Mouse (Mus musculus) yolk sac, embryonic 10.5 days (tissue): ENCODE measurements at regions not wholly inside any gene's neighbourhood (a gene's known extent, or its start where the extent isn't known, plus 50 kb on each side); places are given as distances from the start of the nearest gene placed in this dataset.

Experiments used
- DNase-seq: peaks from one replicate; pipeline ENCODE4 v3.0.0-alpha.2; 2017; ENCODE audit warnings: low spot score

GRCm38 (mm10) chr13:53902831-53903230 is 152.7 kb downstream of the Drd1 start:
- DNase-seq = no peak

- no peak for DNase-seq
These were observed 155.0 kb downstream of the Drd1 start for GRCm38 (mm10) chr13:53900406-53901025.

GRCm38 (mm10) chr13:53898351-53898750 is 157.2 kb downstream of the Drd1 start:
- no peak for DNase-seq

- no peak for DNase-seq
These were observed 158.3 kb downstream of the Drd1 start for GRCm38 (mm10) chr13:53897176-53897575.

GRCm38 (mm10) chr13:53888411-53888810 is 167.1 kb downstream of the Drd1 start:
- DNase-seq = no peak

- DNase-seq = no peak
These were observed 169.7 kb downstream of the Drd1 start for GRCm38 (mm10) chr13:53885756-53886155.

- DNase-seq = no peak
These were observed 172.3 kb downstream of the Drd1 start for GRCm38 (mm10) chr13:53883206-53883605.

GRCm38 (mm10) chr13:53880466-53881250 is 174.8 kb downstream of the Drd1 start:
- no peak for DNase-seq

- no peak for DNase-seq
These were observed 180.0 kb downstream of the Drd1 start for GRCm38 (mm10) chr13:53875546-53875945.

GRCm38 (mm10) chr13:53865323-53865722 is 190.2 kb downstream of the Drd1 start:
- no peak for DNase-seq

- DNase-seq = no peak
These were observed 193.2 kb downstream of the Drd1 start for GRCm38 (mm10) chr13:53862336-53862735.

GRCm38 (mm10) chr13:53854196-53854595 is 201.3 kb downstream of the Drd1 start:
- no peak for DNase-seq

GRCm38 (mm10) chr13:53850146-53850545 is 205.4 kb downstream of the Drd1 start:
- no peak for DNase-seq

- DNase-seq = no peak
These were observed 209.3 kb downstream of the Drd1 start for GRCm38 (mm10) chr13:53846221-53846620.

- no peak for DNase-seq
These were observed 209.7 kb downstream of the Drd1 start for GRCm38 (mm10) chr13:53845786-53846185.

GRCm38 (mm10) chr13:53825957-53826580 is 229.4 kb downstream of the Drd1 start:
- no peak for DNase-seq

GRCm38 (mm10) chr13:53822061-53822460 is 233.4 kb downstream of the Drd1 start:
- DNase-seq = no peak

GRCm38 (mm10) chr13:53815629-53816028 is 239.9 kb downstream of the Drd1 start:
- no peak for DNase-seq

GRCm38 (mm10) chr13:53814088-53814487 is 241.4 kb downstream of the Drd1 start:
- DNase-seq = no peak

GRCm38 (mm10) chr13:53811862-53812261 is 243.6 kb downstream of the Drd1 start:
- no peak for DNase-seq

- no peak for DNase-seq
These were observed 244.4 kb downstream of the Drd1 start for GRCm38 (mm10) chr13:53811151-53811550.

GRCm38 (mm10) chr13:53807791-53808525 is 247.5 kb downstream of the Drd1 start:
- DNase-seq = peak; percentile 1
